Mouse (Mus musculus): Measurements from ENCODE around the gene Nup93.

- TF ChIP-seq POLR2A (IDR thresholded peaks at IDR 0.05; ENCODE audit: insufficient read depth, low read length) (peak; percentile 29), CTCF (IDR thresholded peaks at IDR 0.05; ENCODE audit: low read depth, low read length) (peak; percentile 84), EP300 (IDR thresholded peaks at IDR 0.05; ENCODE audit: insufficient read depth, low read depth, low read length) (peak; percentile 96)
Observed at GRCm38 (mm10) chr8:94186542-94186941, 27.8 kb upstream of the Nup93 start.

Data from ES-Bruce4 (cell line).